Mouse (Mus musculus) heart, embryonic 10.5 days (tissue): ENCODE results near the gene Evi5l. TPM values are rescaled to one million over a fixed set of nuclear protein-coding genes. Genes with fewer than 3 reads are reported as not detected.

ENCODE experiments used
- DNase-seq: peaks from one replicate; pipeline ENCODE4 v3.0.0-alpha.2; 2017; ENCODE audit warnings: low spot score
- H3K27ac ChIP-seq: fragments of 300-500 bp; sonication (generic); 2 replicates; pipeline ENCODE4 v1.5.1; 2016; ENCODE audit warnings: mild to moderate bottlenecking
- H3K27me3 ChIP-seq: fragments of 300-500 bp; sonication (generic); 2 replicates; pipeline ENCODE4 v1.6.1; 2016; ENCODE audit warnings: mild to moderate bottlenecking; ENCODE audit not compliant: poor library complexity, insufficient read depth, severe bottlenecking
- H3K36me3 ChIP-seq: fragments of 300-500 bp; sonication (generic); 2 replicates; pipeline ENCODE4 v1.6.1; 2016; ENCODE audit warnings: mild to moderate bottlenecking, moderate library complexity
- H3K4me1 ChIP-seq: fragments of 300-500 bp; sonication (generic); 2 replicates; pipeline ENCODE4 v1.6.1; 2016; ENCODE audit warnings: mild to moderate bottlenecking
- H3K4me3 ChIP-seq: fragments of 300-500 bp; sonication (generic); 2 replicates; pipeline ENCODE4 v1.5.1; 2016; ENCODE audit warnings: mild to moderate bottlenecking, moderate library complexity
- H3K9me3 ChIP-seq: fragments of 300-500 bp; sonication (generic); 2 replicates; pipeline ENCODE4 v1.6.1; 2016; ENCODE audit warnings: mild to moderate bottlenecking, moderate library complexity
- WGBS: fragments of 180-500 bp; shearing (Covaris S2); methylation state at CpG from one replicate; pipeline ENCODE4 v1.1.7; 2016; 5-methylcytosine and 5-hydroxymethylcytosine counted together
- polyA plus RNA-seq: library from polyadenylated mRNA; unstranded; fragments of >200 nt; fragmentation: Nextera tagmentation; extraction: Ambion mirVana; gene quantifications from 2 replicates; pipeline ENCODE4 v1.2.1, GENCODE M21; 2016

The Evi5l gene
- polyA plus RNA-seq = 16.1 and 18.8 TPM in 2 replicates

GRCm38 (mm10) chr8:4165852-4166751 is at the start of gene Evi5l:
Evi5l (plus strand) TSS chr8:4166567.
- Histone ChIP-seq H3K27ac (peak within 1 kb of the TSS; percentile 79), H3K27me3 (no peaks in the 10 kb centered on the region), H3K4me3 (peak within 1 kb of the TSS; percentile 88), H3K4me1 (peaks cover 4% of the 10 kb centered on the region; the same call in 1 of the 2 replicates), H3K9me3 (no peaks in the 10 kb centered on the region), H3K36me3 (no peaks in the 10 kb centered on the region)
- DNase-seq = peak; percentile 99
- under 1% methylated on average over 51 of the region's 51 CpGs for WGBS

GRCm38 (mm10) chr8:4133798-4134197 is 32.6 kb upstream of the Evi5l start, which contains the start of gene Cd209g:
Cd209g (plus strand) TSS chr8:4134098.
- Histone ChIP-seq H3K4me1 (no peaks in the 10 kb centered on the region), H3K4me3 (no peak within 1 kb of the TSS), H3K9me3 (no peaks in the 10 kb centered on the region), H3K27me3 (peaks cover 13% of the 10 kb centered on the region), H3K27ac (no peak within 1 kb of the TSS), H3K36me3 (no peaks in the 10 kb centered on the region)
- no peak for DNase-seq
- 83% methylated on average over 10 of the region's 10 CpGs for WGBS

- Histone ChIP-seq H3K36me3 (no peaks in the 10 kb centered on the region), H3K4me3 (no peak overlapping the region), H3K27me3 (peaks cover 22% of the 10 kb centered on the region), H3K4me1 (no peaks in the 10 kb centered on the region), H3K9me3 (no peaks in the 10 kb centered on the region), H3K27ac (no peak overlapping the region)
- peak; percentile 84 for DNase-seq
- WGBS = 8% methylated on average over 12 of the region's 12 CpGs
These were observed 26.4 kb upstream of the Evi5l start for GRCm38 (mm10) chr8:4139660-4140646.

GRCm38 (mm10) chr8:4141721-4142120 is 24.6 kb upstream of the Evi5l start:
- no peak overlapping the region for H3K27ac ChIP-seq
- H3K36me3 ChIP-seq = no peaks in the 10 kb centered on the region
- no peaks in the 10 kb centered on the region for H3K4me1 ChIP-seq
- H3K9me3 ChIP-seq = no peaks in the 10 kb centered on the region
- DNase-seq = no peak
- H3K27me3 ChIP-seq = peaks cover 22% of the 10 kb centered on the region
- WGBS = 56% methylated on average over 3 of the region's 3 CpGs
- no peak overlapping the region for H3K4me3 ChIP-seq

- WGBS = 28% methylated on average over 1 of the region's 1 CpGs
- Histone ChIP-seq H3K27me3 (no peaks in the 10 kb centered on the region), H3K9me3 (0 out of 2 replicates have a peak, but pooled peaks cover 4% of the 10 kb centered on the region), H3K4me1 (no peaks in the 10 kb centered on the region), H3K4me3 (no peak overlapping the region), H3K27ac (no peak overlapping the region), H3K36me3 (no peaks in the 10 kb centered on the region)
- DNase-seq = no peak
These were observed 19.1 kb upstream of the Evi5l start for GRCm38 (mm10) chr8:4147272-4147671.

- no peak overlapping the region for H3K27ac ChIP-seq
- no peaks in the 10 kb centered on the region for H3K36me3 ChIP-seq
- H3K4me3 ChIP-seq = no peak overlapping the region
- H3K9me3 ChIP-seq = 0 out of 2 replicates have a peak, but pooled peaks cover 4% of the 10 kb centered on the region
- no peak for DNase-seq
- H3K27me3 ChIP-seq = no peaks in the 10 kb centered on the region
- no peaks in the 10 kb centered on the region for H3K4me1 ChIP-seq
These were observed 11.5 kb upstream of the Evi5l start for GRCm38 (mm10) chr8:4154878-4155277.

GRCm38 (mm10) chr8:4162786-4163185 is 3.6 kb upstream of the Evi5l start:
- no peak overlapping the region for H3K4me3 ChIP-seq
- 51% methylated on average over 4 of the region's 4 CpGs for WGBS
- no peaks in the 10 kb centered on the region for H3K27me3 ChIP-seq

GRCm38 (mm10) chr8:4165176-4165851 is 1.1 kb upstream of the Evi5l start:
- H3K9me3 ChIP-seq = no peaks in the 10 kb centered on the region
- H3K36me3 ChIP-seq = no peaks in the 10 kb centered on the region
- peaks cover 4% of the 10 kb centered on the region; the same call in 1 of the 2 replicates for H3K4me1 ChIP-seq
- DNase-seq = no peak
- H3K27me3 ChIP-seq = no peaks in the 10 kb centered on the region
- peak overlapping the region; percentile 88 for H3K4me3 ChIP-seq
- H3K27ac ChIP-seq = peak overlapping the region; percentile 70
- WGBS = 7% methylated on average over 13 of the region's 13 CpGs

More at GRCm38 (mm10) chr8:4162786-4163185, 3.6 kb upstream of the Evi5l start:
- H3K27ac ChIP-seq = no peak overlapping the region
- no peaks in the 10 kb centered on the region for H3K36me3 ChIP-seq
- no peak for DNase-seq
- H3K4me1 ChIP-seq = peaks cover 4% of the 10 kb centered on the region; the same call in 1 of the 2 replicates
- H3K9me3 ChIP-seq = no peaks in the 10 kb centered on the region

- 8% methylated on average over 10 of the region's 10 CpGs for WGBS
- peaks cover 4% of the 10 kb centered on the region; the same call in 1 of the 2 replicates for H3K4me1 ChIP-seq
- no peaks in the 10 kb centered on the region for H3K27me3 ChIP-seq
- peak overlapping the region; percentile 88 for H3K4me3 ChIP-seq
- no peaks in the 10 kb centered on the region for H3K36me3 ChIP-seq
- no peak for DNase-seq
- no peaks in the 10 kb centered on the region for H3K9me3 ChIP-seq
- H3K27ac ChIP-seq = peak overlapping the region; percentile 79
These were observed 636 bp downstream of the Evi5l start for GRCm38 (mm10) chr8:4166881-4167525.

- no peaks in the 10 kb centered on the region for H3K27me3 ChIP-seq
- H3K4me1 ChIP-seq = peaks cover 4% of the 10 kb centered on the region; the same call in 1 of the 2 replicates
- H3K9me3 ChIP-seq = no peaks in the 10 kb centered on the region
- H3K27ac ChIP-seq = no peak overlapping the region
- 87% methylated on average over 1 of the region's 1 CpGs for WGBS
- no peak for DNase-seq
- no peaks in the 10 kb centered on the region for H3K36me3 ChIP-seq
- H3K4me3 ChIP-seq = no peak overlapping the region
These were observed 1.6 kb downstream of the Evi5l start for GRCm38 (mm10) chr8:4167918-4168317.

GRCm38 (mm10) chr8:4172486-4172885 is 6.1 kb downstream of the Evi5l start:
- Histone ChIP-seq H3K27ac (no peak overlapping the region), H3K4me3 (no peak overlapping the region), H3K27me3 (no peaks in the 10 kb centered on the region), H3K9me3 (no peaks in the 10 kb centered on the region), H3K4me1 (no peaks in the 10 kb centered on the region), H3K36me3 (no peaks in the 10 kb centered on the region)
- WGBS = 72% methylated on average over 3 of the region's 3 CpGs
- no peak for DNase-seq

- Histone ChIP-seq H3K36me3 (no peaks in the 10 kb centered on the region), H3K4me1 (no peaks in the 10 kb centered on the region), H3K27me3 (no peaks in the 10 kb centered on the region), H3K9me3 (no peaks in the 10 kb centered on the region), H3K27ac (no peak overlapping the region), H3K4me3 (no peak overlapping the region)
- DNase-seq = no peak
- 61% methylated on average over 2 of the region's 2 CpGs for WGBS
These were observed 7.7 kb downstream of the Evi5l start for GRCm38 (mm10) chr8:4174018-4174417.
